Mouse (Mus musculus) skeletal muscle tissue, postnatal 0 days (tissue): ENCODE data around the gene Mrps5. TPM values are rescaled to one million over a fixed set of nuclear protein-coding genes. Genes with fewer than 3 reads are reported as not detected.

Experiments
- polyA plus RNA-seq: library from polyadenylated mRNA; unstranded; fragments of >200 nt; fragmentation: Nextera tagmentation; extraction: Ambion mirVana; gene quantifications from 2 replicates; pipeline ENCODE4 v1.2.1, GENCODE M21; 2015

Mrps5 gene
- polyA plus RNA-seq: 136 and 141 TPM in 2 replicates

GRCm38 (mm10) chr2:127586694-127587513 lies at the start of gene Mrps5, which contains the start of gene Zfp661:
TSS of gene Mrps5 (plus strand) at chr2:127587222.
TSS of gene Zfp661 (minus strand) at chr2:127587094.

GRCm38 (mm10) chr2:127541185-127541584 lies 45.8 kb upstream of the Mrps5 start, which contains the start of gene Prom2:
TSS of gene Prom2 (minus strand) at chr2:127541467.

GRCm38 (mm10) chr2:127656086-127656720 lies 69.2 kb downstream of the Mrps5 start, which contains the start of gene Mal:
TSS of gene Mal (minus strand) at chr2:127656695.

Other genes with a start within 250 kb of the Mrps5 start
- gene Astl, start 248.6 kb upstream of the Mrps5 start, polyA plus RNA-seq: 0.24 and 0.41 TPM in 2 replicates
- 1.4 and 1.5 TPM in 2 replicates for gene Adra2b, start 224.0 kb upstream of the Mrps5 start, polyA plus RNA-seq
- 0.17 and 0.19 TPM in 2 replicates for gene Gpat2, start 162.0 kb upstream of the Mrps5 start, polyA plus RNA-seq
- 18.3 and 20.6 TPM in 2 replicates for gene Fahd2a, start 142.7 kb upstream of the Mrps5 start, polyA plus RNA-seq
- 0.36 and 0.71 TPM in 2 replicates for gene Kcnip3, start 65.1 kb upstream of the Mrps5 start, polyA plus RNA-seq
- 0.48 TPM in 1 of 2 replicates, not detected in the other for gene Prom2, start 45.8 kb upstream of the Mrps5 start, polyA plus RNA-seq
- gene Zfp661, start 128 bp upstream of the Mrps5 start, polyA plus RNA-seq: 1.7 and 1.8 TPM in 2 replicates
- 6.3 and 7.1 TPM in 2 replicates for gene Mal, start 69.5 kb downstream of the Mrps5 start, polyA plus RNA-seq
- gene Mall, start 142.7 kb downstream of the Mrps5 start, polyA plus RNA-seq: 6.4 and 9.5 TPM in 2 replicates
- gene Nphp1, start 201.7 kb downstream of the Mrps5 start, polyA plus RNA-seq: 16.1 and 18.2 TPM in 2 replicates
- gene Mtln, start 205.3 kb downstream of the Mrps5 start, polyA plus RNA-seq: 81.6 and 82.9 TPM in 2 replicates
- 5.8 and 6.4 TPM in 2 replicates for gene Bub1, start 244.6 kb downstream of the Mrps5 start, polyA plus RNA-seq